Mouse (Mus musculus): ENCODE measurements at regions not wholly inside any gene's neighbourhood (a gene's known extent, or its start where the extent isn't known, plus 50 kb on each side); places are given as distances from the start of the nearest gene placed in this dataset.

- DNase-seq (ENCODE audit: low read depth) = no peak
These were observed 55.3 kb downstream of the Gpr88 start for GRCm38 (mm10) chr3:116197966-116198365.

- DNase-seq (ENCODE audit: low read depth) = peak; percentile 87
These were observed 58.6 kb downstream of the Gpr88 start for GRCm38 (mm10) chr3:116194701-116195100.

- no peak for DNase-seq (ENCODE audit: low read depth)
These were observed 61.8 kb upstream of the Vcam1 start for GRCm38 (mm10) chr3:116191261-116191660.

GRCm38 (mm10) chr3:116190727-116191126 lies 61.2 kb upstream of the Vcam1 start:
- no peak for DNase-seq (ENCODE audit: low read depth)

- peak; percentile 92 for DNase-seq (ENCODE audit: low read depth)
These were observed 60.0 kb upstream of the Vcam1 start for GRCm38 (mm10) chr3:116189363-116190100.

- DNase-seq (ENCODE audit: low read depth) = no peak
These were observed 55.7 kb upstream of the Vcam1 start for GRCm38 (mm10) chr3:116185206-116185605.

GRCm38 (mm10) chr3:116184443-116184842 lies 55.0 kb upstream of the Vcam1 start:
- no peak for DNase-seq (ENCODE audit: low read depth)

- no peak for DNase-seq (ENCODE audit: low read depth)
These were observed 50.9 kb upstream of the Vcam1 start for GRCm38 (mm10) chr3:116180341-116180885.
